Mouse (Mus musculus) forebrain, embryonic 15.5 days (tissue): Measurements from ENCODE around the gene Bpifc. TPM values are rescaled to one million over a fixed set of nuclear protein-coding genes. Genes with fewer than 3 reads are reported as not detected.

Experiments used
- ATAC-seq: fragments of 200-750 bp; cut with Nextera tagmentation; replicated peaks from 2 replicates; pipeline ENCODE4 v1.8.0; 2017; ENCODE audit warnings: mild to moderate bottlenecking, moderate TSS enrichment, moderate library complexity
- H3K27ac ChIP-seq: fragments of 300-500 bp; sonication (generic); replicated peaks from 2 replicates; pipeline ENCODE4 v1.5.1; 2015; ENCODE audit warnings: mild to moderate bottlenecking, inconsistent platforms
- H3K27me3 ChIP-seq: fragments of 300-500 bp; sonication (generic); 2 replicates; pipeline ENCODE4 v1.6.1; 2015; ENCODE audit warnings: inconsistent platforms
- H3K36me3 ChIP-seq: fragments of 300-500 bp; sonication (generic); 2 replicates; pipeline ENCODE4 v1.6.1; 2015; ENCODE audit warnings: mild to moderate bottlenecking, inconsistent platforms
- H3K4me1 ChIP-seq: fragments of 300-500 bp; sonication (generic); 2 replicates; pipeline ENCODE4 v1.6.1; 2015; ENCODE audit warnings: inconsistent platforms
- H3K4me2 ChIP-seq: fragments of 300-500 bp; sonication (generic); replicated peaks from 2 replicates; pipeline ENCODE4 v1.6.1; 2015; ENCODE audit warnings: mild to moderate bottlenecking, inconsistent platforms
- H3K4me3 ChIP-seq: fragments of 300-500 bp; sonication (generic); 2 replicates; pipeline ENCODE4 v1.5.1; 2015; ENCODE audit warnings: mild to moderate bottlenecking, inconsistent platforms
- H3K9ac ChIP-seq: fragments of 300-500 bp; sonication (generic); replicated peaks from 2 replicates; pipeline ENCODE4 v1.6.1; 2015; ENCODE audit warnings: mild to moderate bottlenecking, inconsistent platforms
- H3K9me3 ChIP-seq: fragments of 300-500 bp; sonication (generic); 2 replicates; pipeline ENCODE4 v1.6.1; 2016; ENCODE audit warnings: inconsistent platforms
- WGBS: fragments of 180-500 bp; shearing (Covaris S2); methylation state at CpG from one replicate; pipeline ENCODE4 v1.1.7; 2015; ENCODE audit warnings: mixed read lengths; 5-methylcytosine and 5-hydroxymethylcytosine counted together
- polyA plus RNA-seq: library from polyadenylated mRNA; unstranded; fragments of >200 nt; fragmentation: Nextera tagmentation; extraction: Ambion mirVana; gene quantifications from 2 replicates; pipeline ENCODE4 v1.2.1, GENCODE M21; 2015

Bpifc gene
- polyA plus RNA-seq, 1 experiment from 2014 or later = not detected

DNA sequence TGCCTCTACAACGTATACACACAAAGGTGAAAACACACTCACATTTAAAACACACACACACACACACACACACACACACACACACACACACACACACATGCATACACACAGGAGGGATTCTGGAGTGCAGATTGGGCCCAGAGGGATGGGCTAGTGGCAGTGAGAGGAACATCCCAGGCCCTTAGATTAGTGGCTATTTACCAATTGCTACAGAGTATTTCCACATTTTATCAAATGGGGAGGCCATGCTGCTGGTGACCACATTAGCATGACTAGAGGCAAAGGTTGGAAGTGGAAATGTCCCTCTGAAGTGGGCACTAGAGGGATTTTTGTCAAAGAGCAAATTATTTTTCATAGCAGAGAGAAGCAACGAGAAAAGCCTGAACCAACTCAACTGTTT is 2.0 kb downstream of the Bpifc start:
- H3K4me2 ChIP-seq = no peak overlapping the region
- no peaks in the 10 kb centered on the region for H3K36me3 ChIP-seq
- no peak overlapping the region for H3K27ac ChIP-seq
- no peak for ATAC-seq
- no peaks in the 10 kb centered on the region for H3K27me3 ChIP-seq
- H3K9ac ChIP-seq = no peak overlapping the region
- no peaks in the 10 kb centered on the region for H3K9me3 ChIP-seq
- 85% methylated on average over 2 of the region's 2 CpGs for WGBS
- H3K4me3 ChIP-seq = no peak overlapping the region
- no peaks in the 10 kb centered on the region for H3K4me1 ChIP-seq

- Histone ChIP-seq H3K9me3 (no peaks in the 10 kb centered on the region), H3K4me2 (no peak overlapping the region), H3K27me3 (no peaks in the 10 kb centered on the region), H3K4me3 (no peak overlapping the region), H3K36me3 (no peaks in the 10 kb centered on the region), H3K4me1 (no peaks in the 10 kb centered on the region), H3K27ac (no peak overlapping the region), H3K9ac (no peak overlapping the region)
- ATAC-seq = no peak
- 65% methylated on average over 5 of the region's 5 CpGs for WGBS
Observed at GRCm38 (mm10) chr10:86006455-86006854, 5.2 kb downstream of the Bpifc start.

DNA sequence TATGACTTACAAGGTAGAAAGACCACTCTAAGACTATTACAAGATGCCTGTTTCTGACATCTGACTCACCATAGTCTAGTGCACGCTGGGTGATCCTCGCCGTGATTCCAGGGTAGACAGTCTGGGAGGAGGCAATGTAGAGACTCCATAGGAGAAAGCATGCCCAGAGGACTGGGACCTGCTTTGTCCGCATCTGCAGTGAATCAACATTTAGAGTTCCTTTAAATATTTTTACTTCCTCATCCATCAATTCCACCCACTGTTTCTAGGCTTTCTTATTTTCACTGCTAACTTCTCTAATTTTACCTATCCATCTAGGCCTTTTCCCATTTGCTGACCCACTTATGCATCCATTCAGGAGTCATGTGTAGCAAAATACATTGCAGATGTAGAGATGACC is 11.2 kb downstream of the Bpifc start:
- H3K9me3 ChIP-seq = no peaks in the 10 kb centered on the region
- no peaks in the 10 kb centered on the region for H3K27me3 ChIP-seq
- no peaks in the 10 kb centered on the region for H3K4me1 ChIP-seq
- no peak overlapping the region for H3K4me2 ChIP-seq
- H3K36me3 ChIP-seq = no peaks in the 10 kb centered on the region
- WGBS = 97% methylated on average over 4 of the region's 4 CpGs
- ATAC-seq = no peak
- H3K27ac ChIP-seq = no peak overlapping the region
- H3K9ac ChIP-seq = no peak overlapping the region
- H3K4me3 ChIP-seq = no peak overlapping the region

DNA sequence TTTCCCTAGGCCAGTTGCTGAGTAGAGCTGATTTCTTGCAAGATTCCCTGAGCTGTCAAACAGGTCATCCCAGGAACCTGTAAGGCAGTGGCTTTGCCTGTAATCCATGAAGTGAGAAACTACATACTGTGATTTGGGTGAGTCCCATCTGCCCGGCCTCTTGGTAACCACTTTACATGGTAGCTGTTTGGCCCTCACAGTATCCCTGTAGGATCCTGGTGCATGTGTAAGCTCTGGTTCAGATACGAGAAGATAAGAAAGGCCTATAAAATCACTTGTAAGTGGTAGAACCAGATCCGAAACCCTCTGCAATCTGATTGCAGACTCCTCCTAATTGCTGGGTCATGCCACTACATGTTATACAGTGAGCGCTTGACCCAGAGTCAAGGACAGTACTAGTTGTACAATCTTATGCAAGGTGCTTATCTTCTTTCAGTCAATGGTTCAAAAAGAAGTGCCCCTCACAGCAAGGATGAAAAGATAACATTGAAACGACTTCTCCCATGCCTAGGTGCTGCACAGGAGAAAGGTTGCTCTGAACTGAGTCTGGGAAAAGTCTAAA is 17.1 kb downstream of the Bpifc start:
- Histone ChIP-seq H3K36me3 (no peaks in the 10 kb centered on the region), H3K27ac (no peak overlapping the region), H3K9me3 (no peaks in the 10 kb centered on the region), H3K9ac (no peak overlapping the region), H3K4me1 (no peaks in the 10 kb centered on the region), H3K4me3 (no peak overlapping the region), H3K4me2 (no peak overlapping the region), H3K27me3 (no peaks in the 10 kb centered on the region)
- 90% methylated on average over 5 of the region's 5 CpGs for WGBS
- ATAC-seq = no peak

GRCm38 (mm10) chr10:85993836-85994235 is 17.9 kb downstream of the Bpifc start:
- H3K4me1 ChIP-seq = no peaks in the 10 kb centered on the region
- no peak overlapping the region for H3K9ac ChIP-seq
- no peaks in the 10 kb centered on the region for H3K9me3 ChIP-seq
- H3K27ac ChIP-seq = no peak overlapping the region
- H3K27me3 ChIP-seq = no peaks in the 10 kb centered on the region
- no peak for ATAC-seq
- 89% methylated on average over 9 of the region's 9 CpGs for WGBS
- H3K4me2 ChIP-seq = no peak overlapping the region
- no peaks in the 10 kb centered on the region for H3K36me3 ChIP-seq
- H3K4me3 ChIP-seq = no peak overlapping the region

- no peaks in the 10 kb centered on the region for H3K36me3 ChIP-seq
- H3K4me3 ChIP-seq = no peak overlapping the region
- 86% methylated on average over 4 of the region's 4 CpGs for WGBS
- H3K27me3 ChIP-seq = no peaks in the 10 kb centered on the region
- no peaks in the 10 kb centered on the region for H3K9me3 ChIP-seq
- H3K9ac ChIP-seq = no peak overlapping the region
- no peak for ATAC-seq
- H3K4me1 ChIP-seq = no peaks in the 10 kb centered on the region
- no peak overlapping the region for H3K4me2 ChIP-seq
- H3K27ac ChIP-seq = no peak overlapping the region
Observed at GRCm38 (mm10) chr10:85992412-85992811, 19.3 kb downstream of the Bpifc start.

DNA sequence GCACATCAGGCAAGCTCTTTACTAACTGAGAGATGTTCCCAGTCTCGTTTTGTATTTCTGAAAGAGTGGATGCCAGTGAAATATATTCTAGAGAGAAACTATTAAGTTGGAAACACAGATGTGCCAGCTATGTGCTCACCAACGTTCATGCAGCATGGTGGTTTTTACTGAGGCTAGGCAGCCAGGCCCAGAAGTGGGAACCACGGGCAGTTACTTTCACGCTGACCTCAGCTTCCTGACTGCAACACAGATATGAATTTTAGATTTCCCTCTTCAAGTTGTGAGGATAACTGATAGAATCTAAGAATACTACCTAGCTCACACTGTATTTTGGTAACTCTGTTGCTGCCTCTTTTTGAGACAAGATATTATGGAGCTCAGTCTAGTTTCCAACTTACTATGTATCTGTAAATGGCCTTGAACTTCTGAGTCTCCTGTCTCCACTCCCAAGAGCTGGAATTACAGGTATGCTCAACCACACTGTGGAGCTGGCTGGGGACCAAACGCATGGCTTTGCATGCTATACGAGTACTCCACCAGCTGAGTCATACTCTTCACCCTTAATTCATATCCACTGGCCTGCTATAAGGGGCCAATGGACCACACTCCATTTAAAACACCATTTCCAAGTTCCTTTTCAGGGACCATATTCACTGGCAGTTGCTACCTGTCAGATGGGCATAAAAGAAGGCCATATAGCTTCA is 22.1 kb downstream of the Bpifc start:
- H3K4me1 ChIP-seq = no peaks in the 10 kb centered on the region
- H3K9me3 ChIP-seq = no peaks in the 10 kb centered on the region
- H3K4me2 ChIP-seq = no peak overlapping the region
- WGBS = 80% methylated on average over 6 of the region's 6 CpGs
- no peak overlapping the region for H3K9ac ChIP-seq
- no peak for ATAC-seq
- H3K36me3 ChIP-seq = no peaks in the 10 kb centered on the region
- no peak overlapping the region for H3K4me3 ChIP-seq
- no peak overlapping the region for H3K27ac ChIP-seq
- no peaks in the 10 kb centered on the region for H3K27me3 ChIP-seq

DNA sequence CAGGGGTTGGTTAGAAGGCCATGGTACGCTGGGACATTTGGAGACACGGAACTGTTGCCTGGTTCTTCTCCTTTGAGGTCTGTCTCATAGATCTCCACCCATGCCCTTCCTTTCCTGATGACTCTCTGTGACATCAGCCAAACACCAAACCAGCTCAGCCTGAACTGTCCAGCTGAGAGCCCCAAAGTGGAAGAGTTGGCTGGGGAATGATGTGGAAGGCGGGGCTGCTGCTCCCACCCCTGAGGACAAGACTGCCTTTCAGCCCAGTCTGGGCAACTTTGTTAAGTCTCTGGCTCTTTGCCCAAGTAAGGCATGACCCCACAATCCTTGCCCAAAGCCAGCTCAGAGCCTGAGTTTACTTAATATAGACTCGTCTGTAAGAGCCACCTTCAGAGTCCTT is 38.8 kb downstream of the Bpifc start:
- H3K27ac ChIP-seq = no peak overlapping the region
- H3K4me2 ChIP-seq = no peak overlapping the region
- H3K27me3 ChIP-seq = no peaks in the 10 kb centered on the region
- no peak overlapping the region for H3K9ac ChIP-seq
- H3K9me3 ChIP-seq = no peaks in the 10 kb centered on the region
- WGBS = 83% methylated on average over 4 of the region's 4 CpGs
- no peak for ATAC-seq
- no peaks in the 10 kb centered on the region for H3K36me3 ChIP-seq
- H3K4me3 ChIP-seq = no peak overlapping the region
- H3K4me1 ChIP-seq = no peaks in the 10 kb centered on the region

DNA sequence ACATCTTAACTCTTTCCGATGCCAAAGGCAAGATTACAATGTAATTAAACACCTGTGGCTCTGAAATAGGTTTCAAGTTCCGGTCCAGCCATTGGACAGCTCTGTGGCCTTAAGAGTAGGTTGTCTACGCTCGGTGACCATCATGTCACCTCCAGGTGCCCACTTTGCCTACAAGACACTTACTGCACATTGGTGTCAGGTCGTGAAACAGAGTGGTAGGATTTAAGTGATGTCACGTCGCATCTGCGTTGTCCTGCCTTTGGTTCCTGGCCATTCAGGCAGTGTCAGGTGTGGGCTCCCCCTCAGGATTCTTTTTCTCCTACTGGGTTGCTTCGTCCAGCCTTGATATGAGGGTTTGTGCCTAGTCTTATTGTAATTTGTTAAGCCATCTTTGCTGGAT is 39.9 kb downstream of the Bpifc start:
- Histone ChIP-seq H3K4me2 (no peak overlapping the region), H3K9me3 (no peaks in the 10 kb centered on the region), H3K36me3 (no peaks in the 10 kb centered on the region), H3K9ac (no peak overlapping the region), H3K27me3 (no peaks in the 10 kb centered on the region), H3K27ac (no peak overlapping the region), H3K4me1 (no peaks in the 10 kb centered on the region), H3K4me3 (no peak overlapping the region)
- WGBS = 90% methylated on average over 9 of the region's 9 CpGs
- ATAC-seq = no peak

GRCm38 (mm10) chr10:85969894-85970620 is 41.6 kb downstream of the Bpifc start:
- no peak overlapping the region for H3K27ac ChIP-seq
- H3K4me3 ChIP-seq = no peak overlapping the region
- ATAC-seq = no peak
- no peak overlapping the region for H3K4me2 ChIP-seq
- no peaks in the 10 kb centered on the region for H3K36me3 ChIP-seq
- no peak overlapping the region for H3K9ac ChIP-seq
- peaks cover 4% of the 10 kb centered on the region; the same call in 1 of the 2 replicates for H3K27me3 ChIP-seq
- 82% methylated on average over 8 of the region's 8 CpGs for WGBS
- H3K9me3 ChIP-seq = no peaks in the 10 kb centered on the region
- H3K4me1 ChIP-seq = no peaks in the 10 kb centered on the region

DNA sequence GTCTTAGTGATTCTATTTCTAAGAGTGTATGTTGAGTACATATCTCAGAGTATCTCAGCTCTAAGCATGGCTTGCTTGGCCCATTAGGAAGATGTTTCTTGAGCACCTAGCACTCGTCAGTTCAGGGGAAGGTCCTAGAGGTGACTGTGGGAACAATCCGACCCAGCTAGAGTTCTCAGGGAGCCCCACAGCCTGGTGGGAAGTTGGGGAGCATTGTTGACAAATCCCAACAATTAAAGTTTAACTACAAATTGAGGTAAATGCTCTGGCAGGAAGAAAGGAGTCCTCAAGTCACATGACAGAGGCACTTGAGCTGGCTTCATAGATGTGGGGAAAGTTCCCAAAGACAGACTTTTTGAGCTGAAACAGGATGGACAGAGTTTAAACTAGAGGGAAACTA is 43.0 kb downstream of the Bpifc start:
- Histone ChIP-seq H3K27ac (no peak overlapping the region), H3K9ac (no peak overlapping the region), H3K4me3 (no peak overlapping the region), H3K9me3 (no peaks in the 10 kb centered on the region), H3K27me3 (peaks cover 4% of the 10 kb centered on the region; the same call in 1 of the 2 replicates), H3K4me1 (no peaks in the 10 kb centered on the region), H3K36me3 (no peaks in the 10 kb centered on the region), H3K4me2 (no peak overlapping the region)
- WGBS = 52% methylated on average over 2 of the region's 2 CpGs
- ATAC-seq = no peak

DNA sequence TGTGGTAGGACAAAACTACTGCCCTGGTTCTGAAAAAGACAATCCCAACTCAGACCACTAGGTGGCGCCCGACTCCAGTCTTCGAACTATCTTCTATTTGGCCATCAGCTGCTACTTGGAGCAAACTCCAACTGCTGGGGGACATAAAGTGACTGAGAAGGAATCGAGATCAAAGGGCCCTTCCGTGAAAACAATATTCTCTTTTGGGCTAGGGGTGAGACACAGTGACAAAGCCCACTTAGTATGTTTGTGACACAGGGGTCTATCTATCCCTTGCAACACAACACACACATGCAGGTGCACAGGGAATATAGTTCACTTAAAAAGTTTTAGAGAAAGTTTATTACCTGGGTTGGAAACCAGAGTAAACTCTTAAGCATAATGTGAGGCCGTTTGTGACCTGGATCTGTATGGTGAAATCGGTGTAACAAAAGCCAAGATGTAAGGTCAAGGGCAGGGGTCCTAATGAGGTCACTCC is 43.5 kb downstream of the Bpifc start:
- no peaks in the 10 kb centered on the region for H3K36me3 ChIP-seq
- H3K9ac ChIP-seq = no peak overlapping the region
- peak; percentile 75 for ATAC-seq
- no peaks in the 10 kb centered on the region for H3K9me3 ChIP-seq
- 11% methylated on average over 7 of the region's 7 CpGs for WGBS
- no peak overlapping the region for H3K27ac ChIP-seq
- peaks cover 4% of the 10 kb centered on the region; the same call in 1 of the 2 replicates for H3K27me3 ChIP-seq
- H3K4me1 ChIP-seq = no peaks in the 10 kb centered on the region
- H3K4me3 ChIP-seq = no peak overlapping the region
- no peak overlapping the region for H3K4me2 ChIP-seq
